Mouse (Mus musculus): ENCODE measurements at regions not wholly inside any gene's neighbourhood (a gene's known extent, or its start where the extent isn't known, plus 50 kb on each side); places are given as distances from the start of the nearest gene placed in this dataset.

GRCm38 (mm10) chr7:133434027-133434820 is 167.7 kb downstream of the Tex36 start:
- Histone ChIP-seq H3K27ac (no peak overlapping the region), H3K4me1 (replicated peaks) (no peaks in the 10 kb centered on the region; the same call in 1 of the 2 replicates), H3K4me3 (no peak overlapping the region), H3K9ac (no peak overlapping the region), H3K9me3 (no peaks in the 10 kb centered on the region), H3K36me3 (no peaks in the 10 kb centered on the region), H3K27me3 (no peaks in the 10 kb centered on the region), H3K4me2 (no peak overlapping the region)
- no peak for ATAC-seq (ENCODE audit: low FRiP score)
- WGBS: 80% methylated on average over 17 of the region's 17 CpGs

- Histone ChIP-seq H3K9me3 (no peaks in the 10 kb centered on the region), H3K27ac (no peak overlapping the region), H3K4me3 (no peak overlapping the region), H3K9ac (no peak overlapping the region), H3K27me3 (no peaks in the 10 kb centered on the region), H3K36me3 (no peaks in the 10 kb centered on the region), H3K4me2 (no peak overlapping the region), H3K4me1 (replicated peaks) (no peaks in the 10 kb centered on the region)
- WGBS: 96% methylated on average over 1 of the region's 1 CpGs
- no peak for ATAC-seq (ENCODE audit: low FRiP score)
These were observed 169.6 kb downstream of the Tex36 start for GRCm38 (mm10) chr7:133432343-133432742.

GRCm38 (mm10) chr7:133402072-133402471 is 199.9 kb downstream of the Tex36 start:
- Histone ChIP-seq H3K36me3 (no peaks in the 10 kb centered on the region), H3K27ac (no peak overlapping the region), H3K4me2 (no peak overlapping the region), H3K9ac (no peak overlapping the region), H3K9me3 (no peaks in the 10 kb centered on the region), H3K4me1 (replicated peaks) (no peaks in the 10 kb centered on the region), H3K27me3 (no peaks in the 10 kb centered on the region), H3K4me3 (no peak overlapping the region)
- no peak for ATAC-seq (ENCODE audit: low FRiP score)
- 80% methylated on average over 2 of the region's 2 CpGs for WGBS

- Histone ChIP-seq H3K4me3 (no peak overlapping the region), H3K4me1 (replicated peaks) (no peaks in the 10 kb centered on the region), H3K27ac (no peak overlapping the region), H3K9me3 (no peaks in the 10 kb centered on the region), H3K27me3 (no peaks in the 10 kb centered on the region), H3K36me3 (no peaks in the 10 kb centered on the region), H3K4me2 (no peak overlapping the region), H3K9ac (no peak overlapping the region)
- no peak for ATAC-seq (ENCODE audit: low FRiP score)
- 80% methylated on average over 4 of the region's 4 CpGs for WGBS
These were observed 201.3 kb downstream of the Tex36 start for GRCm38 (mm10) chr7:133400691-133401090.

- Histone ChIP-seq H3K4me3 (no peak overlapping the region), H3K4me2 (no peak overlapping the region), H3K9me3 (no peaks in the 10 kb centered on the region), H3K9ac (no peak overlapping the region), H3K36me3 (no peaks in the 10 kb centered on the region), H3K27ac (no peak overlapping the region), H3K27me3 (0 out of 2 replicates have a peak, but pooled peaks cover 2% of the 10 kb centered on the region), H3K4me1 (replicated peaks) (peaks cover 2% of the 10 kb centered on the region)
- WGBS: 92% methylated on average over 6 of the region's 6 CpGs
- ATAC-seq (ENCODE audit: low FRiP score): no peak
These were observed 213.2 kb downstream of the Tex36 start for GRCm38 (mm10) chr7:133388716-133389115.

GRCm38 (mm10) chr7:133382032-133382712 is 219.8 kb downstream of the Tex36 start:
- peaks cover 4% of the 10 kb centered on the region; the same call in 1 of the 2 replicates for H3K27me3 ChIP-seq
- H3K4me1 ChIP-seq (replicated peaks): peaks cover 2% of the 10 kb centered on the region; the same call in 1 of the 2 replicates
- no peak overlapping the region for H3K4me2 ChIP-seq
- WGBS: 66% methylated on average over 7 of the region's 7 CpGs
- H3K9ac ChIP-seq: no peak overlapping the region
- no peaks in the 10 kb centered on the region for H3K9me3 ChIP-seq
- ATAC-seq (ENCODE audit: low FRiP score): no peak
- no peaks in the 10 kb centered on the region for H3K36me3 ChIP-seq
- H3K4me3 ChIP-seq: no peak overlapping the region
- H3K27ac ChIP-seq: no peak overlapping the region

- Histone ChIP-seq H3K9me3 (no peaks in the 10 kb centered on the region), H3K4me3 (no peak overlapping the region), H3K27me3 (peaks cover 4% of the 10 kb centered on the region; the same call in 1 of the 2 replicates), H3K4me2 (no peak overlapping the region), H3K9ac (no peak overlapping the region), H3K4me1 (replicated peaks) (no peaks in the 10 kb centered on the region; the same call in 1 of the 2 replicates), H3K36me3 (no peaks in the 10 kb centered on the region), H3K27ac (no peak overlapping the region)
- WGBS: 73% methylated on average over 1 of the region's 1 CpGs
- no peak for ATAC-seq (ENCODE audit: low FRiP score)
These were observed 222.6 kb downstream of the Tex36 start for GRCm38 (mm10) chr7:133379373-133379772.

- no peak overlapping the region for H3K4me3 ChIP-seq
- peaks cover 4% of the 10 kb centered on the region; the same call in 1 of the 2 replicates for H3K27me3 ChIP-seq
- 85% methylated on average over 5 of the region's 5 CpGs for WGBS
- H3K36me3 ChIP-seq: no peaks in the 10 kb centered on the region
- no peaks in the 10 kb centered on the region for H3K4me1 ChIP-seq (replicated peaks)
- H3K27ac ChIP-seq: no peak overlapping the region
- ATAC-seq (ENCODE audit: low FRiP score): no peak
- H3K9me3 ChIP-seq: no peaks in the 10 kb centered on the region
- no peak overlapping the region for H3K4me2 ChIP-seq
- H3K9ac ChIP-seq: no peak overlapping the region
These were observed 223.6 kb downstream of the Tex36 start for GRCm38 (mm10) chr7:133378338-133378737.

GRCm38 (mm10) chr7:133376833-133377484 is 225.0 kb downstream of the Tex36 start:
- H3K27ac ChIP-seq: no peak overlapping the region
- H3K9ac ChIP-seq: no peak overlapping the region
- 60% methylated on average over 8 of the region's 8 CpGs for WGBS
- no peaks in the 10 kb centered on the region for H3K36me3 ChIP-seq
- H3K9me3 ChIP-seq: no peaks in the 10 kb centered on the region
- H3K4me2 ChIP-seq: no peak overlapping the region
- H3K4me1 ChIP-seq (replicated peaks): no peaks in the 10 kb centered on the region; the same call in 1 of the 2 replicates
- ATAC-seq (ENCODE audit: low FRiP score): no peak
- H3K4me3 ChIP-seq: no peak overlapping the region
- peaks cover 4% of the 10 kb centered on the region; the same call in 1 of the 2 replicates for H3K27me3 ChIP-seq

GRCm38 (mm10) chr7:133372695-133373094 is 229.3 kb downstream of the Tex36 start:
- H3K9me3 ChIP-seq: no peaks in the 10 kb centered on the region
- no peaks in the 10 kb centered on the region for H3K36me3 ChIP-seq
- 70% methylated on average over 2 of the region's 2 CpGs for WGBS
- ATAC-seq (ENCODE audit: low FRiP score): no peak
- no peak overlapping the region for H3K27ac ChIP-seq
- peaks cover 6% of the 10 kb centered on the region; the same call in 1 of the 2 replicates for H3K27me3 ChIP-seq
- H3K4me2 ChIP-seq: no peak overlapping the region
- H3K4me1 ChIP-seq (replicated peaks): no peaks in the 10 kb centered on the region; the same call in 1 of the 2 replicates
- no peak overlapping the region for H3K4me3 ChIP-seq
- no peak overlapping the region for H3K9ac ChIP-seq

GRCm38 (mm10) chr7:133370542-133370941 is 231.4 kb downstream of the Tex36 start:
- Histone ChIP-seq H3K9me3 (no peaks in the 10 kb centered on the region), H3K27me3 (0 out of 2 replicates have a peak, but pooled peaks cover 7% of the 10 kb centered on the region), H3K4me3 (no peak overlapping the region), H3K36me3 (no peaks in the 10 kb centered on the region), H3K4me2 (no peak overlapping the region), H3K9ac (no peak overlapping the region), H3K27ac (no peak overlapping the region), H3K4me1 (replicated peaks) (no peaks in the 10 kb centered on the region; the same call in 1 of the 2 replicates)
- no peak for ATAC-seq (ENCODE audit: low FRiP score)
- 94% methylated on average over 5 of the region's 5 CpGs for WGBS

- Histone ChIP-seq H3K27me3 (peaks cover 16% of the 10 kb centered on the region; the same call in 1 of the 2 replicates), H3K9ac (no peak overlapping the region), H3K27ac (no peak overlapping the region), H3K36me3 (no peaks in the 10 kb centered on the region), H3K4me3 (no peak overlapping the region), H3K4me2 (no peak overlapping the region), H3K9me3 (no peaks in the 10 kb centered on the region), H3K4me1 (replicated peaks) (peaks cover 8% of the 10 kb centered on the region; the same call in 1 of the 2 replicates)
- no peak for ATAC-seq (ENCODE audit: low FRiP score)
- WGBS: 26% methylated on average over 4 of the region's 4 CpGs
These were observed 237.4 kb downstream of the Tex36 start for GRCm38 (mm10) chr7:133364601-133365000.

All from hindbrain, embryonic 13.5 days (tissue).